Mouse (Mus musculus) midbrain, embryonic 12.5 days (tissue): ENCODE measurements at regions not wholly inside any gene's neighbourhood (a gene's known extent, or its start where the extent isn't known, plus 50 kb on each side); places are given as distances from the start of the nearest gene placed in this dataset. TPM values are rescaled to one million over a fixed set of nuclear protein-coding genes. Genes with fewer than 3 reads are reported as not detected.

Source experiments
- ATAC-seq: fragments of 200-750 bp; cut with Nextera tagmentation; 2 replicates; pipeline ENCODE4 v1.8.0; 2017; ENCODE audit warnings: low read depth, moderate TSS enrichment, moderate library complexity; ENCODE audit not compliant: low FRiP score
- H3K27ac ChIP-seq: fragments of 300-500 bp; sonication (generic); replicated peaks from 2 replicates; pipeline ENCODE4 v1.5.1; 2016; ENCODE audit warnings: mild to moderate bottlenecking
- H3K27me3 ChIP-seq: fragments of 300-500 bp; sonication (generic); 2 replicates; pipeline ENCODE4 v1.6.1; 2016; ENCODE audit warnings: mild to moderate bottlenecking
- H3K36me3 ChIP-seq: fragments of 300-500 bp; sonication (generic); 2 replicates; pipeline ENCODE4 v1.6.1; 2016
- H3K4me1 ChIP-seq: fragments of 300-500 bp; sonication (generic); 2 replicates; pipeline ENCODE4 v1.6.1; 2016
- H3K4me2 ChIP-seq: fragments of 300-500 bp; sonication (generic); replicated peaks from 2 replicates; pipeline ENCODE4 v1.6.1; 2016; ENCODE audit warnings: mild to moderate bottlenecking, moderate library complexity
- H3K4me3 ChIP-seq: fragments of 300-500 bp; sonication (generic); 2 replicates; pipeline ENCODE4 v1.5.1; 2016; ENCODE audit warnings: mild to moderate bottlenecking
- H3K9ac ChIP-seq: fragments of 300-500 bp; sonication (generic); replicated peaks from 2 replicates; pipeline ENCODE4 v1.6.1; 2016; ENCODE audit warnings: mild to moderate bottlenecking, moderate library complexity
- H3K9me3 ChIP-seq: fragments of 300-500 bp; sonication (generic); 2 replicates; pipeline ENCODE4 v1.6.1; 2016; ENCODE audit warnings: mild to moderate bottlenecking
- WGBS: fragments of 180-500 bp; shearing (Covaris S2); methylation state at CpG from one replicate; pipeline ENCODE4 v1.1.7; 2016; 5-methylcytosine and 5-hydroxymethylcytosine counted together
- microRNA-seq: library from miRNA; unstranded; fragments of <30 nt; microRNA quantifications from one replicate; pipeline ENCODE4, GENCODE M21; 2017

- Histone ChIP-seq H3K4me1 (no peaks in the 10 kb centered on the region), H3K9ac (no peak overlapping the region)
- ATAC-seq = no peak
These were observed 77.4 kb upstream of the Tusc1 start for GRCm38 (mm10) chr4:93412695-93413094.

GRCm38 (mm10) chr4:93406876-93407275 lies 71.6 kb upstream of the Tusc1 start:
- no peaks in the 10 kb centered on the region for H3K4me1 ChIP-seq
- H3K9me3 ChIP-seq = 0 out of 2 replicates have a peak, but pooled peaks cover 4% of the 10 kb centered on the region
- 37% methylated on average over 2 of the region's 2 CpGs for WGBS
- H3K27me3 ChIP-seq = no peaks in the 10 kb centered on the region
- no peak overlapping the region for H3K27ac ChIP-seq
- no peaks in the 10 kb centered on the region for H3K36me3 ChIP-seq
- no peak overlapping the region for H3K4me2 ChIP-seq
- no peak for ATAC-seq
- no peak overlapping the region for H3K4me3 ChIP-seq
- no peak overlapping the region for H3K9ac ChIP-seq

More at GRCm38 (mm10) chr4:93412695-93413094, 77.4 kb upstream of the Tusc1 start:
- Histone ChIP-seq H3K9me3 (no peaks in the 10 kb centered on the region), H3K27me3 (no peaks in the 10 kb centered on the region), H3K4me3 (no peak overlapping the region), H3K27ac (no peak overlapping the region), H3K4me2 (no peak overlapping the region), H3K36me3 (no peaks in the 10 kb centered on the region)

GRCm38 (mm10) chr4:93400579-93400978 lies 65.3 kb upstream of the Tusc1 start:
- Histone ChIP-seq H3K9ac (no peak overlapping the region), H3K27ac (no peak overlapping the region)
- no peak for ATAC-seq

More at GRCm38 (mm10) chr4:93400579-93400978, 65.3 kb upstream of the Tusc1 start:
- no peak overlapping the region for H3K4me3 ChIP-seq
- no peaks in the 10 kb centered on the region for H3K36me3 ChIP-seq
- no peaks in the 10 kb centered on the region for H3K27me3 ChIP-seq
- H3K4me1 ChIP-seq = no peaks in the 10 kb centered on the region
- H3K9me3 ChIP-seq = 0 out of 2 replicates have a peak, but pooled peaks cover 4% of the 10 kb centered on the region
- H3K4me2 ChIP-seq = no peak overlapping the region

Small RNA genes lying in the stretch of these regions (microRNA-seq; reads per million reads assigned to microRNA genes)
- gene Gm22619 = not detected
